In the genomic region with DNA sequence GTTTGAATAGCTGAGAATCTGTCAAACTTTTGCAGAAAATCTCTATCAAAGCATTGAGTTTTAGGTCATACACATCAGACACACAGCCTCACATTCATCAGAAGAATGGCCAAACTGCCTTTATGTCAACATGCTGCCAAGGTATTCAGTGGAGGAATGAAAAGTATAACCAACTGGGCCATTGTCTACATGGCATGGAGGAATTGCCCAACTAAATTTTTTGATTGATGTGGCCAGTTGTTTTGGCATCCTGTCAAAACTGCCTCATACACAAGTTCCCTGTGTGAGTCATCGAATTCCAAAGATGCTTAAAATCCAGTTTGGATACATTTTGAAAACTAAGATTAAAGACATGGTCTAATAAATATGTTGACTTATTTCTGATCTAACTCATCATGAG, we compare ENCODE assay signal across 10 mouse cellular contexts.
"Had no signal": no experiment of that assay in that cellular context is flagged by ENCODE, and none has a peak within 500 bp of the region (broad histone marks: within the 10 kb centered on the region; RNA-seq: fewer than 3 reads in every experiment).

No protein-coding gene starts in this region.

- ATAC-seq: liver, embryonic 12.5 days; midbrain, embryonic 16.5 days had no signal

- H3K9me3 ChIP-seq: limb, embryonic 12.5 days; liver, embryonic 12.5 days; lung, embryonic 15.5 days; midbrain, embryonic 12.5 days had no signal

- H3K4me3 ChIP-seq: limb, embryonic 12.5 days; liver, embryonic 12.5 days; lung, embryonic 15.5 days; midbrain, embryonic 12.5 days had no signal

- H3K9ac ChIP-seq: limb, embryonic 12.5 days; liver, embryonic 12.5 days; lung, embryonic 15.5 days; midbrain, embryonic 12.5 days had no signal

- H3K4me1 ChIP-seq: limb, embryonic 12.5 days; liver, embryonic 12.5 days; lung, embryonic 15.5 days; midbrain, embryonic 12.5 days had no signal

- H3K27me3 ChIP-seq: limb, embryonic 12.5 days; liver, embryonic 12.5 days; lung, embryonic 15.5 days; midbrain, embryonic 12.5 days had no signal

- H3K4me2 ChIP-seq: limb, embryonic 12.5 days; liver, embryonic 12.5 days; lung, embryonic 15.5 days; midbrain, embryonic 12.5 days had no signal

- H3K27ac ChIP-seq: kidney, postnatal 0 days; limb, embryonic 12.5 days; liver, embryonic 12.5 days; lung, embryonic 15.5 days; midbrain, embryonic 12.5 days had no signal

- H3K36me3 ChIP-seq: limb, embryonic 12.5 days; liver, embryonic 12.5 days; lung, embryonic 15.5 days; midbrain, embryonic 12.5 days had no signal

- DNase-seq: kidney, adult 9 months; right cerebral cortex, adult 18-20 months; right cerebral cortex, postnatal 25 days; thymus, postnatal 36 days had no signal
